Mouse (Mus musculus) mouse trophoblast stem cell (cell line): ENCODE results near the gene Adcy7.

Experiments used
- in situ Hi-C, 2 experiments: fragments of 300-500 bp; cut with MseI, MboI; formaldehyde crosslinking; loops; 2 replicates in 1 of 2; 3 replicates in 1 of 2; pipeline ENCODE4 v1.15.1; 2025

Gene Adcy7

DNA sequence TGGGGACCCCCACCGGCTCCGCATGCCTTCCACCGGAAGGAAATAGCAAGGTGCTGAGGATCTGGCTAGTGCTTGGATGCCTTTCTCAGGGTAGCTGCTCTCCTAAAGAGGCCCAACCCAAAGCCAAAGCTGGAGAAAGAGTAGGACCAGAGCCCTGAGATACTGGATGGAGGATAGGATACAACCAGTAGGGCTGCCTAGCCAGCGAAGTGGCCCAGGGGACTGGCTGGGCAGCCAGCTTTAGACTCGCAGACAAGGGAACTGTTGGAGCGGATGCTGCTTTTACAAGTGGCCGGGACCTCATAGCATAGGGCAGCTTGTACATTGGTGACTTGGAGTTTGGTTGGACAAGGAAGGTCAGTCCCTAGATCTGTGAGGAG, 838 bp downstream of the Adcy7 start:
- in situ Hi-C loops, result no loop called here

GRCm38 (mm10) chr8:88274090-88274489, 1.9 kb downstream of the Adcy7 start:
- in situ Hi-C loops, result no loop called here

DNA sequence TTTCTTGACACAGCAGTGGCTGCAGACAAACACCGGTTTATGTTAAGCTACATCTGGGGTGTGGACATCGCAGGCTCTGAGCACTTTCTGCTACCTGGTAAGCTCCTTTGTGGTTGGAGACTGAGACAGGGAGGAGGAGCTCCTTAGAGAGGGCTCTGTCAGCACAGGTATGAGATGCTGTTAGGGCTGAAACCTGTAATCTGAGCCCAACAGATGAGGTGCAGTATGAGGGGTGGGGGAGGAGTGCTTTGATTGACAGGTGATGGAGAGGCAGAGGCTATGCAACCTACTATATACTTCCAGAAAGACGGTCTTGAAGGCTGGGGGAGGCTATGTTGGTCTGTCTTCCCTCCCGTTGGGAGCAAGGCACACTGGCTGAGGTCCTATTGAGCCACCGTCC, 7.0 kb downstream of the Adcy7 start:
- in situ Hi-C loops, result no loop called here

- in situ Hi-C loops, result no loop called here
These were observed 7.5 kb downstream of the Adcy7 start for GRCm38 (mm10) chr8:88279670-88280069.

GRCm38 (mm10) chr8:88280904-88281303, 8.7 kb downstream of the Adcy7 start:
- in situ Hi-C loops, result no loop called here

GRCm38 (mm10) chr8:88282684-88283083, 10.5 kb downstream of the Adcy7 start:
- in situ Hi-C loops, result no loop called here

- in situ Hi-C loops, result no loop called here
These were observed 11.3 kb downstream of the Adcy7 start for GRCm38 (mm10) chr8:88283243-88284115.

- in situ Hi-C loops, result no loop called here
These were observed 12.5 kb downstream of the Adcy7 start for GRCm38 (mm10) chr8:88284738-88285137.

DNA sequence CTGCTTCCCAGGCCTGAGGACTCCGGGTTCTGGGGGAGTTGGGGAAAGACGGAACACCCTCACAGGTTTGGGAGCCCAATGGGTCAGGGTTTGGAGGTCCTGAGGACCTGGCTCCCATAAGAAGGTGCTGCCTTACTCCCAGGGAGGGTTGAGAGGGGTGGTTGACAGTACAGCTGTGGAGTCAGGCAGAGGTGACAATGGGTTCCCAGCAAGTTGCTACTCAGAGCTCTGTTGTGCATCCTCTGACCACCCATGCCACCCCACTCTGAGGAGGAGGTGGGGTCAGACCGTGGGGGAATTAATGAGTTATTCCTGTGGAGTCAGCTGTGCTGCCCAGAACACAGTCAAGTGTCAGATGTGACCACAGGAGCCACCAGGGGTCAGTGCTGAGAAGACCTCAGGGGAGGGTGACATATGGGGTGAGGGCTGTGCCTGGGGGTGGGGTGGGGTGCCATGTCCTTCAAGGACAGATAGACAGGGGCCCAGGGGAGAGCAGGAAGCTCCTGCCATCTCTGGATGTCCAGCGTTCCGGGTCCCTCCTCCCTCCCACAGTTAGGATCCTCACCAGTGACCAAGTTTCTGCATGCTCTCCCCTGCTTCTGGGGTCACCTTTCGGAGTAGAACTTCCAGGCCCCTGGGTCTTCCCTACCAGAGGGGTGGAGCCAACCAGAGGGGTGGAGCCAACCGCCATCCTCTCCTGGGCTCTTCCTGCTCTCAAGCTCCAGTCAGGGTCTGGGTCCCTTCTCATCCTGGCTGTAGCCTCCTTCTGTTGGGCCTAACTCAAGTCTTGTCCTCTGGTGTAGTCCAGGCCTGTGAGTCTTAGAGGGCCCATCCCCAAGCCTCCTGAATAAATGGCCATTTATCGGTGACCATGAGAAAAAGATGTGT, 13.5 kb downstream of the Adcy7 start:
- in situ Hi-C loops, result no loop called here

GRCm38 (mm10) chr8:88286421-88286960, 14.3 kb downstream of the Adcy7 start:
- in situ Hi-C loops, result no loop called here

DNA sequence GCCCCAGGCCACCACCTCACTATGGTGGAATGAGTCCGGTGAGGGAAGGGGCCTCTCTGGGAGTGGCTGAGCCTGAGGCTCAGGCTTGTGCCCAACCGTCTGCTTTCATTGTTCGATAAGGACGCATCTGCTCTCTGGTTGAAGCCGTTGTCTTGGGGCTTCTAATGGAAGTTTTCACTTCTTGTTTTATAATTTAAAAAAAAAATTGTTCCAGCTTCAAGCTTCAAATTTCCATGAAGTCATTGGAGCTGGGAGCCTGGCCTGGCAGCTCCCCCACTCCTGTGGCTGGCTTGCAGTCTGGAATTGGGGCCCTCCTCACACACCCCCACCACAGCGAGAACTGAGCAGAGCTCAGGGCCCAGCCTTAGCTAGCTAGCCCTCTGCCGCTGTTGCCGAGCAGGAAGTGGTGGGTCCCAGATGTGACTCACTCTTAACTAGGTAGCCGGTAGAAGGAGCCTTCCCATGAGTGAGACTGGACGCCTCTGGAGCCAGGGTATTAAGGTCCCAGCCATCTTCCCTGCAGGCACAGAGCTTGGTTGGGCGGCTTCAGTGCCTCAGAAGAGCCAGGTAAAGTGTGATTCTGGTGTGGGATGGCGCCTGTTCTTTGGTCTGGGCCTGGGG, 16.5 kb downstream of the Adcy7 start:
- in situ Hi-C loops, result no loop called here

GRCm38 (mm10) chr8:88289901-88290300, 17.7 kb downstream of the Adcy7 start:
- in situ Hi-C loops, result no loop called here

GRCm38 (mm10) chr8:88290326-88291304, 18.4 kb downstream of the Adcy7 start:
- in situ Hi-C loops, result no loop called here

DNA sequence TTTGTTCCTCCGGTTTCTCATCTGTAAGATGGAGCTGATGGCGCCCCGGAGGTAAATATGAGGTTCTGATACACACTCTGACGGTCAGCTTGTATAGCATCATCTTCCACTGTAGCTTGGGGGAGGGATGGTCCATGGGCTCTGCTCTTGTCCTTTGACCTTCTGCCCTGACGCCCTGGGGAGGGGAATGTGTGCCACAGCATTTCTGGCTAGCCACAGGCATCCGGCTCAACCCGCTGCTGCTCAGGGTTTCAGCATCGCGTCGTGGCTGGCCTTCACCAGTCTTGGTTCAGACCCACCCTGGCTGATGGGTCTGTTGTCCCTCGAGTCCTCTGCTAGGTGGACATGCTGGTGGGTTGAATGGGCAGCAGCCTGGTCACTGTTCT, 19.1 kb downstream of the Adcy7 start:
- in situ Hi-C loops, result no loop called here

GRCm38 (mm10) chr8:88292926-88293325, 20.7 kb downstream of the Adcy7 start:
- in situ Hi-C loops, result no loop called here

DNA sequence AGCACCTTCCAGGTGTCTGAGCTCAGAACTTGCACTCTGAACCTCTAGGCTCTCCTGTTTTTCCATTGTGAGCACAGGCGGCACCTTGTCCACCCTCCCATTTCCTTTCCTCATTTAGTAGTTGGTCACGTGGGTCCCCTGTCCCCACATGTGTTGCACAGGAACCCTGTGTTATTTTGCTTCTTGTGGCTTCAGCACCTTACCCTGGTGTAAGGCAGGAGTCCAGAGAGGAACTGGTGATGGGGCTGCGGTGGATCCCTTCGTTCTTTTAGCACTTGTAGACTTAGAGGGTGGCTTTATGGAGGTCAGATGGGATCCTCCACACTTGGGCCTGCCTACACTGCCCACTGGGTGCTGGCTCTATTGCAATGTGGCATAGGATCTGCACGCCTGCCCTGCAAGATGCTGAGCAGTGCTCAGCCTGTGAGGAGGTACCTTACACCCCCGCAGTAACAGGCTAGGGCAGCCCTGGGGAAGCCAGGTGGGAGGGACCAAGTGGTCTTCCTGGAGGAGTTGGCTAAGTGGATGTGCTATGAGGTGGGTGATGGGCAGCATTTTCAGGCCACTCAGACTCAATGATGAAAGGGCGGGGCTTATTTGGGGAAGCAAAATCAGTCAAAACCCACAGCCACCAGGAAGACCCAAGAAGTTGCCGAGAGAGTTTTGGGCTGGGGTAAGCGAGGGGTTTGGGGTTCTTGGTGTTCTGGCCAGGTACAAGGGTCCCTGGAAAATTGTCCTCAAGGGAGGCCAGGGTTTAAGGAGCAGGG, 21.6 kb downstream of the Adcy7 start:
- in situ Hi-C loops, result no loop called here

GRCm38 (mm10) chr8:88294977-88295376, 22.8 kb downstream of the Adcy7 start:
- in situ Hi-C loops, result no loop called here

GRCm38 (mm10) chr8:88297976-88298732, 26.0 kb downstream of the Adcy7 start:
- in situ Hi-C loops, result no loop called here

DNA sequence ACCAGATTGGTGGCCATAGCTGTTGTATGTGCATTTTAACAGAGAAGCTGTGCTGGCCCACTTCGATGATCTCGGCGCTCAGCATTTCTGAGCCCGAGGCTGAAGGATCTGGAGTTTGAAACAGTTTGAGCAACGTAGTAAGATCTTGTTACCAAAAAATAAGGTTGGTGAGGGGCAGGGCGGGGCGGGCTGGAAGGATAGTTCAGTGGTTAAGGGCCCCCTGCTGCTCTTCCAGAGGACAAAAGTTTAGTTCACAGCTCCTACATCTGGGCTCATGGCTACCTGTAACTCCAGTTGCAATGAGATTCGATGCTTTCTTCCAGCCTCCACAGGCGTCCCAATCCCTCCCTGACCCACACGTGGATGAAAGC, 26.5 kb downstream of the Adcy7 start:
- in situ Hi-C loops, result no loop called here
